Mouse (Mus musculus): ENCODE data around the gene H2-M2. TPM values are rescaled to one million over a fixed set of nuclear protein-coding genes. Genes with fewer than 3 reads are reported as not detected.

Gene H2-M2
- total and polyA plus RNA-seq, 2 experiments from 2014 or later = not detected

DNA sequence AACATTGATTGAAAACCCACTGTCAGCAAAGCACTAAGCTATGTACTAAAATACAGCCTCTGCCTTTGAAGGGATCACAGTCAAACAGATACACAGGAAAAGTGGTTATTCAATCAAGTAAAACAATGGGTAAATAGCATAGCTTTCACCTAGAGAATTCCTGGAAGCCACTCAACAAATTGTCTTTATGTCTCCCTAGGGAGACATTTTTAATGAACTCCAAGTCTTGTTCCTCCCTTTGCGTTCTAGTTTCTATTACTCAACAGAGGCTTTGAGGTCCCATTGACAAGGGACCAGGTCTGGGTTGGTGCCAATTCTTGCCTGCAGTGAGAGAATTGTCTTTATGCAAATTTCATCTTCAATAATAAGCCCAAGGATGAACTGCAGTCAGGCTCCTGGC is 38.2 kb downstream of the H2-M2 start, which contains the start of gene Olfr108:
Gene Olfr108, plus strand, starts transcription at position 301 of the 400 bp plus-strand sequence.
- no peak for ATAC-seq (ENCODE audit: low FRiP score)
- no peaks in the 10 kb centered on the region for H3K27me3 ChIP-seq (ENCODE audit: insufficient read depth, low read length)
- no peaks in the 10 kb centered on the region for H3K4me1 ChIP-seq (ENCODE audit: insufficient read depth, low read length)
- no peak within 1 kb of the TSS for H3K9ac ChIP-seq (replicated peaks; ENCODE audit: low read length, poor library complexity, severe bottlenecking)
- no peak within 1 kb of the TSS for H3K27ac ChIP-seq (ENCODE audit: low read depth, low read length)
- no peak for DNase-seq (ENCODE audit: low spot score)
- no peak for TF ChIP-seq CTCF (IDR thresholded peaks at IDR 0.05)
- no peaks in the 10 kb centered on the region for H3K9me3 ChIP-seq (ENCODE audit: low read length)
- H3K36me3 ChIP-seq (ENCODE audit: insufficient read depth, low read length) = no peaks in the 10 kb centered on the region
- H3K4me2 ChIP-seq (ENCODE audit: low read depth, low read length, poor library complexity, severe bottlenecking) = no peak within 1 kb of the TSS
- WGBS = 80% methylated on average over 1 of the region's 1 CpGs
- no peak within 1 kb of the TSS for H3K4me3 ChIP-seq (ENCODE audit: low read depth, low read length)

Other genes with a start within 250 kb of the H2-M2 start
- not detected in 2 replicates for gene Olfr97, start 246.2 kb downstream of the H2-M2 start, total RNA-seq (2014; rRNA removed)
- gene Olfr97, start 246.2 kb downstream of the H2-M2 start, polyA plus RNA-seq (2015; fragmentation: Nextera tagmentation; extraction: Ambion mirVana) = not detected in 2 replicates
- not detected in 2 replicates for gene Olfr98, start 219.8 kb downstream of the H2-M2 start, total RNA-seq (2014; rRNA removed)
- not detected in 2 replicates for gene Olfr98, start 219.8 kb downstream of the H2-M2 start, polyA plus RNA-seq (2015; fragmentation: Nextera tagmentation; extraction: Ambion mirVana)
- gene H2-M3, start 213.3 kb downstream of the H2-M2 start, total RNA-seq (2014; rRNA removed) = 1.6 TPM in 2 replicates
- 2.5 and 2.6 TPM in 2 replicates for gene H2-M3, start 213.3 kb downstream of the H2-M2 start, polyA plus RNA-seq (2015; fragmentation: Nextera tagmentation; extraction: Ambion mirVana)
- not detected in 2 replicates for gene Olfr99, start 200.1 kb downstream of the H2-M2 start, total RNA-seq (2014; rRNA removed)
- gene Olfr99, start 200.1 kb downstream of the H2-M2 start, polyA plus RNA-seq (2015; fragmentation: Nextera tagmentation; extraction: Ambion mirVana) = not detected in 2 replicates
- not detected in 2 replicates for gene Olfr101, start 179.2 kb downstream of the H2-M2 start, total RNA-seq (2014; rRNA removed)
- not detected in 2 replicates for gene Olfr101, start 179.2 kb downstream of the H2-M2 start, polyA plus RNA-seq (2015; fragmentation: Nextera tagmentation; extraction: Ambion mirVana)
- gene Olfr102, start 166.5 kb downstream of the H2-M2 start, total RNA-seq (2014; rRNA removed) = not detected in 2 replicates
- not detected in 2 replicates for gene Olfr102, start 166.5 kb downstream of the H2-M2 start, polyA plus RNA-seq (2015; fragmentation: Nextera tagmentation; extraction: Ambion mirVana)
- not detected in 2 replicates for gene Olfr103, start 143.9 kb downstream of the H2-M2 start, total RNA-seq (2014; rRNA removed)
- not detected in 2 replicates for gene Olfr103, start 143.9 kb downstream of the H2-M2 start, polyA plus RNA-seq (2015; fragmentation: Nextera tagmentation; extraction: Ambion mirVana)
- 0.33 TPM in 1 of 2 replicates, not detected in the other for gene Olfr104-ps, start 124.0 kb downstream of the H2-M2 start, total RNA-seq (2014; rRNA removed)
- gene Olfr104-ps, start 124.0 kb downstream of the H2-M2 start, polyA plus RNA-seq (2015; fragmentation: Nextera tagmentation; extraction: Ambion mirVana) = not detected in 2 replicates
- not detected in 2 replicates for gene Olfr105-ps, start 104.5 kb downstream of the H2-M2 start, total RNA-seq (2014; rRNA removed)
- gene Olfr105-ps, start 104.5 kb downstream of the H2-M2 start, polyA plus RNA-seq (2015; fragmentation: Nextera tagmentation; extraction: Ambion mirVana) = not detected in 2 replicates
- gene Olfr106-ps, start 93.2 kb downstream of the H2-M2 start, total RNA-seq (2014; rRNA removed) = not detected in 2 replicates
- not detected in 2 replicates for gene Olfr106-ps, start 93.2 kb downstream of the H2-M2 start, polyA plus RNA-seq (2015; fragmentation: Nextera tagmentation; extraction: Ambion mirVana)
- gene Olfr107, start 84.3 kb downstream of the H2-M2 start, total RNA-seq (2014; rRNA removed) = not detected in 2 replicates
- gene Olfr107, start 84.3 kb downstream of the H2-M2 start, polyA plus RNA-seq (2015; fragmentation: Nextera tagmentation; extraction: Ambion mirVana) = not detected in 2 replicates
- not detected in 2 replicates for gene Olfr108, start 38.1 kb downstream of the H2-M2 start, total RNA-seq (2014; rRNA removed)
- not detected in 2 replicates for gene Olfr108, start 38.1 kb downstream of the H2-M2 start, polyA plus RNA-seq (2015; fragmentation: Nextera tagmentation; extraction: Ambion mirVana)
- not detected in 2 replicates for gene Olfr109, start 24.6 kb downstream of the H2-M2 start, total RNA-seq (2014; rRNA removed)
- not detected in 2 replicates for gene Olfr109, start 24.6 kb downstream of the H2-M2 start, polyA plus RNA-seq (2015; fragmentation: Nextera tagmentation; extraction: Ambion mirVana)
- gene Olfr110, start 8.9 kb upstream of the H2-M2 start, total RNA-seq (2014; rRNA removed) = not detected in 2 replicates
- gene Olfr110, start 8.9 kb upstream of the H2-M2 start, polyA plus RNA-seq (2015; fragmentation: Nextera tagmentation; extraction: Ambion mirVana) = not detected in 2 replicates
- gene Olfr111, start 24.5 kb upstream of the H2-M2 start, total RNA-seq (2014; rRNA removed) = 0.14 TPM in 1 of 2 replicates, not detected in the other
- not detected in 2 replicates for gene Olfr111, start 24.5 kb upstream of the H2-M2 start, polyA plus RNA-seq (2015; fragmentation: Nextera tagmentation; extraction: Ambion mirVana)
- gene Olfr112, start 85.9 kb upstream of the H2-M2 start, total RNA-seq (2014; rRNA removed) = not detected in 2 replicates
- not detected in 2 replicates for gene Olfr112, start 85.9 kb upstream of the H2-M2 start, polyA plus RNA-seq (2015; fragmentation: Nextera tagmentation; extraction: Ambion mirVana)
- gene Olfr113, start 94.1 kb upstream of the H2-M2 start, total RNA-seq (2014; rRNA removed) = not detected in 2 replicates
- gene Olfr113, start 94.1 kb upstream of the H2-M2 start, polyA plus RNA-seq (2015; fragmentation: Nextera tagmentation; extraction: Ambion mirVana) = not detected in 2 replicates
- not detected in 2 replicates for gene Olfr114, start 109.2 kb upstream of the H2-M2 start, total RNA-seq (2014; rRNA removed)
- gene Olfr114, start 109.2 kb upstream of the H2-M2 start, polyA plus RNA-seq (2015; fragmentation: Nextera tagmentation; extraction: Ambion mirVana) = not detected in 2 replicates
- gene Olfr115, start 143.6 kb upstream of the H2-M2 start, total RNA-seq (2014; rRNA removed) = not detected in 2 replicates
- gene Olfr115, start 143.6 kb upstream of the H2-M2 start, polyA plus RNA-seq (2015; fragmentation: Nextera tagmentation; extraction: Ambion mirVana) = not detected in 2 replicates
- gene Olfr116, start 143.6 kb upstream of the H2-M2 start, total RNA-seq (2014; rRNA removed) = not detected in 2 replicates
- not detected in 2 replicates for gene Olfr116, start 143.6 kb upstream of the H2-M2 start, polyA plus RNA-seq (2015; fragmentation: Nextera tagmentation; extraction: Ambion mirVana)
- gene Olfr117, start 180.2 kb upstream of the H2-M2 start, total RNA-seq (2014; rRNA removed) = not detected in 2 replicates
- not detected in 2 replicates for gene Olfr117, start 180.2 kb upstream of the H2-M2 start, polyA plus RNA-seq (2015; fragmentation: Nextera tagmentation; extraction: Ambion mirVana)
- gene Olfr118, start 183.4 kb upstream of the H2-M2 start, total RNA-seq (2014; rRNA removed) = not detected in 2 replicates
- not detected in 2 replicates for gene Olfr118, start 183.4 kb upstream of the H2-M2 start, polyA plus RNA-seq (2015; fragmentation: Nextera tagmentation; extraction: Ambion mirVana)
- not detected in 2 replicates for gene Olfr119, start 213.0 kb upstream of the H2-M2 start, total RNA-seq (2014; rRNA removed)
- not detected in 2 replicates for gene Olfr119, start 213.0 kb upstream of the H2-M2 start, polyA plus RNA-seq (2015; fragmentation: Nextera tagmentation; extraction: Ambion mirVana)
- gene Olfr120, start 238.3 kb upstream of the H2-M2 start, total RNA-seq (2014; rRNA removed) = not detected in 2 replicates
- not detected in 2 replicates for gene Olfr120, start 238.3 kb upstream of the H2-M2 start, polyA plus RNA-seq (2015; fragmentation: Nextera tagmentation; extraction: Ambion mirVana)